Mouse (Mus musculus) adrenal gland, adult 2 months (tissue): Measurements from ENCODE around the gene Adamts1. TPM values are rescaled to one million over a fixed set of nuclear protein-coding genes. Genes with fewer than 3 reads are reported as not detected.
A peak's percentile ranks its signal among the peaks of the same experiment; 100 is the strongest.

Experiments used
- DNase-seq: peaks from one replicate; pipeline ENCODE4 v3.0.0; 2021
- long read RNA-seq: library from polyadenylated mRNA; stranded (forward); transcript quantifications from one replicate; pipeline ENCODE4 v2.0.0, GENCODE M21; 2021
- polyA plus RNA-seq: library from polyadenylated mRNA; depleted of rRNA; stranded (reverse); fragments of >200 nt; gene quantifications from 2 replicates; pipeline ENCODE4 v1.2.3, GENCODE M21; 2012; rRNA removed
- total RNA-seq, 2 experiments: library from RNA; stranded (reverse); gene quantifications; 2 replicates each; pipeline ENCODE4 v1.2.3; 2021

Adamts1 gene
- 10 to 100 TPM; 18.0 to 30.2 TPM for total RNA-seq
- polyA plus RNA-seq = 14.8 and 18.0 TPM in 2 replicates
- long read RNA-seq, full-length matches to known transcripts = 11 of 15 reads
- long read RNA-seq, partial matches to known transcripts = 3 of 15 reads
- long read RNA-seq, other reads (novel, unspliced or antisense) = 1 of 15 reads

GRCm38 (mm10) chr16:85802954-85803353 is at the start of gene Adamts1:
TSS of gene Adamts1 (minus strand) at chr16:85803113.
- peak; percentile 87 for DNase-seq

- DNase-seq = no peak
Measured at GRCm38 (mm10) chr16:85827066-85827465, 24.2 kb upstream of the Adamts1 start.

- no peak for DNase-seq
Measured at GRCm38 (mm10) chr16:85822330-85822916, 19.5 kb upstream of the Adamts1 start.

- no peak for DNase-seq
Measured at GRCm38 (mm10) chr16:85819808-85820458, 17.0 kb upstream of the Adamts1 start.

GRCm38 (mm10) chr16:85814116-85814515 is 11.2 kb upstream of the Adamts1 start:
- no peak for DNase-seq

GRCm38 (mm10) chr16:85807626-85808025 is 4.7 kb upstream of the Adamts1 start:
- peak; percentile 48 for DNase-seq

GRCm38 (mm10) chr16:85807072-85807471 is 4.2 kb upstream of the Adamts1 start:
- DNase-seq = peak; percentile 23

- DNase-seq = no peak
Measured at GRCm38 (mm10) chr16:85805581-85805980, 2.7 kb upstream of the Adamts1 start.

- peak; percentile 81 for DNase-seq
Measured at GRCm38 (mm10) chr16:85803613-85804551, 969 bp upstream of the Adamts1 start.

- peak; percentile 54 for DNase-seq
Measured at GRCm38 (mm10) chr16:85801971-85802811, 722 bp downstream of the Adamts1 start.

GRCm38 (mm10) chr16:85801252-85801651 is 1.7 kb downstream of the Adamts1 start:
- peak; percentile 89 for DNase-seq

- DNase-seq = peak; percentile 96
Measured at GRCm38 (mm10) chr16:85800691-85801090, 2.2 kb downstream of the Adamts1 start.

- no peak for DNase-seq
Measured at GRCm38 (mm10) chr16:85799971-85800370, 2.9 kb downstream of the Adamts1 start.

- DNase-seq = no peak
Measured at GRCm38 (mm10) chr16:85798334-85798733, 4.6 kb downstream of the Adamts1 start.

GRCm38 (mm10) chr16:85797161-85797560 is 5.8 kb downstream of the Adamts1 start:
- no peak for DNase-seq

GRCm38 (mm10) chr16:85795731-85796130 is 7.2 kb downstream of the Adamts1 start:
- no peak for DNase-seq

GRCm38 (mm10) chr16:85793166-85793830 is 9.6 kb downstream of the Adamts1 start:
- no peak for DNase-seq

- no peak for DNase-seq
Measured at GRCm38 (mm10) chr16:85781076-85781475, 21.8 kb downstream of the Adamts1 start.

- DNase-seq = no peak
Measured at GRCm38 (mm10) chr16:85779775-85780174, 23.1 kb downstream of the Adamts1 start.

GRCm38 (mm10) chr16:85772272-85772671 is 30.6 kb downstream of the Adamts1 start:
- no peak for DNase-seq

- DNase-seq = no peak
Measured at GRCm38 (mm10) chr16:85767341-85767740, 35.6 kb downstream of the Adamts1 start.
